Mouse (Mus musculus): ENCODE measurements at regions not wholly inside any gene's neighbourhood (a gene's known extent, or its start where the extent isn't known, plus 50 kb on each side); places are given as distances from the start of the nearest gene placed in this dataset.

DNA sequence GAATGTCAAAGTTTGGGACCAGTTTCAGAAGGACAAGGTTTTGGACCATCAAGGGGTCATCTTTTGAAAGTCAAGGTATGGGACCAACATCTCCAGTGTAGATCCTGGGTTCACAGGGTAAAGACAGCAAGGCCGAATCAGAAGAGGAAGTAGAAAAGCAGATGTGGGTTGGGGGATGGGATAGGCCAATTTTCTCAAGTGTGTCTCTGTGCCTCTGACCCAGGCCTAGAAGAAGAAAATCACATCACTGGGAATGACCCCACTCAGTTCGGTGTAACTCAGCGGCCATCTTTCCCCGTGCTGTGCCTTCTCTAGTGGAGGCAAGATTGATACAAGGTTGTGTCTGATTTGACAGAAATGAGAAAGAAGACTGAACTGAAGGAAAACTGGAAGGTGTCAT lies 195.5 kb downstream of the Insig2 start:
- Histone ChIP-seq H3K4me1 (ENCODE audit: control insufficient read depth, insufficient read depth, insufficient read length, low read length) (no peaks in the 10 kb centered on the region), H3K4me3 (ENCODE audit: low read depth, low read length) (no peak overlapping the region), H3K36me3 (ENCODE audit: control insufficient read depth, insufficient read depth, low read length) (no peaks in the 10 kb centered on the region), H3K27me3 (ENCODE audit: control insufficient read depth, insufficient read depth, low read length) (no peaks in the 10 kb centered on the region), H3K27ac (ENCODE audit: insufficient read depth, low read depth, low read length) (no peak overlapping the region)
- TF ChIP-seq CTCF (IDR thresholded peaks at IDR 0.05; ENCODE audit: extremely low read depth, insufficient read length, insufficient replicate concordance, low read depth, low read length) (no peak), POLR2A (IDR thresholded peaks at IDR 0.05; ENCODE audit: low read depth, low read length) (no peak)
- WGBS = 87% methylated on average over 4 of the region's 4 CpGs

DNA sequence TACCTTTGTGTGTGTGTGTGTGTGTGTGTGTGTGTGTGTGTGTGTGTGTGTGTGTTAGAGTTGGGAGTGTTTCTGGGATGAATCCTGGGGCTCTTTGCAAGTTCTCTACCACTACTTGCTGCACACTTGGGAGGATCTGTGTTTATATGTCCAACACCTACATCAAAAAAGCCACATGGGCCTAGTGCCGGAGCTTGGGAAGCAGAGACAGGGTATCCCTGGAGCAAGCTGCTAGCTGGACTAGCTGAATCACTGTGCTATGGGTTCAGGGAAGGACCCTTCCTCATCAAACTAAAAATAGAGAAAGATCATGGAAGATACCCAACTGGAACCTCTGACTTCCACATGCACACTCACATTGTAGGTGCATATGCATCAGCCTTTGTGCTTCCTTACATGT lies 187.4 kb downstream of the Insig2 start:
- Histone ChIP-seq H3K27me3 (ENCODE audit: control insufficient read depth, insufficient read depth, low read length) (no peaks in the 10 kb centered on the region), H3K36me3 (ENCODE audit: control insufficient read depth, insufficient read depth, low read length) (no peaks in the 10 kb centered on the region), H3K4me3 (ENCODE audit: low read depth, low read length) (no peak overlapping the region), H3K27ac (ENCODE audit: insufficient read depth, low read depth, low read length) (no peak overlapping the region), H3K4me1 (ENCODE audit: control insufficient read depth, insufficient read depth, insufficient read length, low read length) (no peaks in the 10 kb centered on the region)
- WGBS = 84% methylated on average over 1 of the region's 1 CpGs
- TF ChIP-seq CTCF (IDR thresholded peaks at IDR 0.05; ENCODE audit: extremely low read depth, insufficient read length, insufficient replicate concordance, low read depth, low read length) (no peak), POLR2A (IDR thresholded peaks at IDR 0.05; ENCODE audit: low read depth, low read length) (no peak)

DNA sequence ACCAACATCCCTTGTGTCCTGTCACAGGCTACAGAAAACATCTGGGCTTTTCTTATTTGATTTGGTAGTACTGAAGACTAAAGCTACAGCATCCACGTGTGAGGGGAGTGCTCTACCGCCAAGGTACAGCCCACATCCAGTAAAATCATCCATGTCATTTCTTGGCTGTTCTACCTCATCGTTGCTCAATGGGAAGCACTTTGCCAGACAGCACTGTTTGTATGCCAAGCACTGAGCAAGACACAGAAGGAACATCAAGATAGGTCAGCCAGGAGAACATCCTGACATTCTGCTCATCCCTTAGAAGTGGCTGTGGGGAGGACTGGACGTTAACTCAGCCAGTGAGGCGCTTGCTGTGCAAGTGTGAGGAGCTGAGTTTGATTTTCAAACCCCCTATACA lies 178.9 kb downstream of the Insig2 start:
- H3K27me3 ChIP-seq (ENCODE audit: control insufficient read depth, insufficient read depth, low read length) = no peaks in the 10 kb centered on the region
- no peaks in the 10 kb centered on the region for H3K4me1 ChIP-seq (ENCODE audit: control insufficient read depth, insufficient read depth, insufficient read length, low read length)
- H3K27ac ChIP-seq (ENCODE audit: insufficient read depth, low read depth, low read length) = no peak overlapping the region
- WGBS = 62% methylated on average over 5 of the region's 5 CpGs
- TF ChIP-seq CTCF (IDR thresholded peaks at IDR 0.05; ENCODE audit: extremely low read depth, insufficient read length, insufficient replicate concordance, low read depth, low read length) (no peak), POLR2A (IDR thresholded peaks at IDR 0.05; ENCODE audit: low read depth, low read length) (no peak)
- H3K36me3 ChIP-seq (ENCODE audit: control insufficient read depth, insufficient read depth, low read length) = no peaks in the 10 kb centered on the region
- H3K4me3 ChIP-seq (ENCODE audit: low read depth, low read length) = no peak overlapping the region

DNA sequence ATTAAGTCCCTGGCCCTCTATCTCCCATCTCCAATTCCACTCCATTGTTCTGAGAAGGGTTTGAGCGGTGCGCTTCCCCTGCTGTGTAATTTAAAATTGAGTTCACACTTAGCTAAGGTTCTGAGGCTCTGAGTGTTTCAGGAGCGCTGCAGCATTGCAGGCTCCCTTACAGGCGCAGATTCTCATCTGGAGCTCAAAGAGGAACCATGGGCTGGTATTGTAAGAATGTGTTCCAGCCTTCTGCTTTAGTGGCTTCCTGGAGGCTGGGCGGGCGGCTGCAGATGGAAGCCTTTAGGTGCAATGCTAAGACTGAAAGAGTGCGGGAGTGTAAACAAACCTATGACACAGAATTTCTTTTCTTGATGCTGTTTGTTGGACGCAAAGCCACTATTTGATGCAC lies 177.8 kb downstream of the Insig2 start:
- no peak for TF ChIP-seq POLR2A (IDR thresholded peaks at IDR 0.05; ENCODE audit: low read depth, low read length)
- no peak for TF ChIP-seq CTCF (IDR thresholded peaks at IDR 0.05; ENCODE audit: extremely low read depth, insufficient read length, insufficient replicate concordance, low read depth, low read length)
- H3K27ac ChIP-seq (ENCODE audit: insufficient read depth, low read depth, low read length) = no peak overlapping the region
- no peaks in the 10 kb centered on the region for H3K27me3 ChIP-seq (ENCODE audit: control insufficient read depth, insufficient read depth, low read length)
- WGBS = 24% methylated on average over 8 of the region's 8 CpGs
- no peaks in the 10 kb centered on the region for H3K4me1 ChIP-seq (ENCODE audit: control insufficient read depth, insufficient read depth, insufficient read length, low read length)
- H3K36me3 ChIP-seq (ENCODE audit: control insufficient read depth, insufficient read depth, low read length) = no peaks in the 10 kb centered on the region
- H3K4me3 ChIP-seq (ENCODE audit: low read depth, low read length) = no peak overlapping the region

GRCm38 (mm10) chr1:121168651-121169050 lies 163.7 kb downstream of the Insig2 start:
- H3K27ac ChIP-seq (ENCODE audit: insufficient read depth, low read depth, low read length) = no peak overlapping the region
- no peaks in the 10 kb centered on the region for H3K36me3 ChIP-seq (ENCODE audit: control insufficient read depth, insufficient read depth, low read length)
- no peaks in the 10 kb centered on the region for H3K4me1 ChIP-seq (ENCODE audit: control insufficient read depth, insufficient read depth, insufficient read length, low read length)
- no peak overlapping the region for H3K4me3 ChIP-seq (ENCODE audit: low read depth, low read length)
- 47% methylated on average over 3 of the region's 3 CpGs for WGBS
- TF ChIP-seq CTCF (IDR thresholded peaks at IDR 0.05; ENCODE audit: extremely low read depth, insufficient read length, insufficient replicate concordance, low read depth, low read length) (no peak), POLR2A (IDR thresholded peaks at IDR 0.05; ENCODE audit: low read depth, low read length) (no peak)
- no peaks in the 10 kb centered on the region for H3K27me3 ChIP-seq (ENCODE audit: control insufficient read depth, insufficient read depth, low read length)

DNA sequence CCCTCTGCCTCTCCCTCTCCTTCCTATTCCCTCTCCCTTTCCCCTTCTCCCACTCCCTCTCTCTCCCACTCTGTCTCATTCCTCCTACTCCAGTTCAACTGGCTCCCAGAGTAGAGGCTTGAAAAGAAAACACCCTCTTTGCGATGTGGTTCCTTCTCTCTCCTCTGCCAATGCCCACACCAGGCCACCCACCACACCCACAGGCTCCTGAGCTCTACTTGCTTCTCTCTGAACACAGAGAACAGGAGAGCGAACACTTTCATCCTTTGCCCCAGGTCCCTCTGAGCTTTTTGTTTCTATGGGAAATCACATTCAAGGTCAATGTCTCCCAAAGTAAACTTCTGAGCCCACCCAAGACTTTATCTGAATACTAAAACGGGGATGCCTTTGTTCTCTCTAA lies 155.8 kb downstream of the Insig2 start:
- no peaks in the 10 kb centered on the region for H3K36me3 ChIP-seq (ENCODE audit: control insufficient read depth, insufficient read depth, low read length)
- H3K4me3 ChIP-seq (ENCODE audit: low read depth, low read length) = no peak overlapping the region
- WGBS = 14% methylated on average over 3 of the region's 3 CpGs
- no peak for TF ChIP-seq CTCF (IDR thresholded peaks at IDR 0.05; ENCODE audit: extremely low read depth, insufficient read length, insufficient replicate concordance, low read depth, low read length)
- TF ChIP-seq POLR2A (IDR thresholded peaks at IDR 0.05; ENCODE audit: low read depth, low read length) = no peak
- no peak overlapping the region for H3K27ac ChIP-seq (ENCODE audit: insufficient read depth, low read depth, low read length)
- H3K4me1 ChIP-seq (ENCODE audit: control insufficient read depth, insufficient read depth, insufficient read length, low read length) = no peaks in the 10 kb centered on the region
- H3K27me3 ChIP-seq (ENCODE audit: control insufficient read depth, insufficient read depth, low read length) = peaks cover 27% of the 10 kb centered on the region

DNA sequence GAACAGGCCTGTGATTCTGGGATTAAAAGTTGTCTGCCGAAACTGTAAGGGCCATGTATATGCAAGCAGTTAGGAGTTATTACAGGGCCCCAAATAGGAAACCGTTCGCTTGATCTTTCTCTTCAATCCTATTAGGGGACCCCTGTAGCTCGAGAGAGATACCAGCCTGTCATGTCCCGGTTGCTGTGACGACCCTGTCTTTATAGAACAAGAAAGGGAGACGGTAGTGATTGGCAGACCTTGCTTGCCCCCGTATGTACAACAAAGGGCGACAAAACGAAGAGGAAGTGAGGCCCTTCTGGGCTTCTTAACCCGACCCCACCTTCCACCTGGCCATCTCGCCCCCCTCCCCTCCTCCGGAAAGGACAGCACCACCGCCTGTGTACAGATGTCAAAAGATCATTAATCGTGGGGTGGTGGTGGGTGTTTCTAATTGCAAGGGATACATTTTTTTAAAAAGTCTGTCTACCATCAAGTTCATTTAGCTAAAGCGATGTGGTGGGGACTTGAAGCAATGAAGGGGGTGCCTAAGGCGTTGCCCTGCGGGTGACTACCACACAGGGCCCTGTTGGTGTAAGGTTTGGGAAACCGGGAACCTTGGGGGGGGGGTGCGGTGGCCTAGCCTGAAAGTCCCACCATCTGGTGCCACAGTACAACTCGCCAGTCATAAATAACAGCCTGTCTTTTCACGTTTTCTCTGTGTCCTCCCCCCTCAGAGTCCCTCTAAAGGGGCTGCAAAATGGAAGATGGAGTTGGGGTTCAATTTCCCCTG lies 155.1 kb downstream of the Insig2 start:
- Histone ChIP-seq H3K36me3 (ENCODE audit: control insufficient read depth, insufficient read depth, low read length) (no peaks in the 10 kb centered on the region), H3K4me3 (ENCODE audit: low read depth, low read length) (no peak overlapping the region), H3K27ac (ENCODE audit: insufficient read depth, low read depth, low read length) (no peak overlapping the region), H3K27me3 (ENCODE audit: control insufficient read depth, insufficient read depth, low read length) (peaks cover 27% of the 10 kb centered on the region), H3K4me1 (ENCODE audit: control insufficient read depth, insufficient read depth, insufficient read length, low read length) (no peaks in the 10 kb centered on the region)
- 6% methylated on average over 22 of the region's 22 CpGs for WGBS
- TF ChIP-seq CTCF (IDR thresholded peaks at IDR 0.05; ENCODE audit: extremely low read depth, insufficient read length, insufficient replicate concordance, low read depth, low read length) (no peak), POLR2A (IDR thresholded peaks at IDR 0.05; ENCODE audit: low read depth, low read length) (no peak)

Data from small intestine, adult 2 months (tissue).